Mouse (Mus musculus) kidney, postnatal 0 days (tissue): ENCODE data around the gene Top2a. TPM values are rescaled to one million over a fixed set of nuclear protein-coding genes. Genes with fewer than 3 reads are reported as not detected.

Source experiments
- ATAC-seq: fragments of 200-750 bp; cut with Nextera tagmentation; replicated peaks from 2 replicates; pipeline ENCODE4 v1.8.0; 2017; ENCODE audit warnings: low read depth, moderate number of reproducible peaks, moderate TSS enrichment, moderate library complexity; ENCODE audit not compliant: low FRiP score
- DNase-seq: peaks from one replicate; pipeline ENCODE4 v3.0.0-alpha.2; 2016; ENCODE audit warnings: low spot score
- H3K27ac ChIP-seq: fragments of 300-500 bp; sonication (generic); 2 replicates; pipeline ENCODE4 v1.5.1; 2014; ENCODE audit warnings: mild to moderate bottlenecking
- H3K27me3 ChIP-seq: fragments of 300-500 bp; sonication (generic); 2 replicates; pipeline ENCODE4 v1.6.1; 2014; ENCODE audit warnings: low read length, mixed read lengths; ENCODE audit not compliant: insufficient read depth
- H3K36me3 ChIP-seq: fragments of 300-500 bp; sonication (generic); 2 replicates; pipeline ENCODE4 v1.6.1; 2014; ENCODE audit warnings: low read length, mixed read lengths; ENCODE audit not compliant: insufficient read depth
- H3K4me1 ChIP-seq: fragments of 300-500 bp; sonication (generic); replicated peaks from 2 replicates; pipeline ENCODE4 v1.6.1; 2014; ENCODE audit warnings: antibody characterized with exemption, low read length, mixed read lengths; ENCODE audit not compliant: insufficient read depth
- H3K4me2 ChIP-seq: fragments of 300-500 bp; sonication (generic); 2 replicates; pipeline ENCODE4 v1.6.1; 2014; ENCODE audit warnings: mild to moderate bottlenecking, low read length, moderate library complexity, mixed read lengths
- H3K4me3 ChIP-seq: fragments of 300-500 bp; sonication (generic); replicated peaks from 2 replicates; pipeline ENCODE4 v1.5.1; 2014; ENCODE audit warnings: low read depth, low read length
- H3K9ac ChIP-seq: fragments of 300-500 bp; sonication (generic); 2 replicates; pipeline ENCODE4 v1.6.1; 2014; ENCODE audit warnings: low read depth, low read length
- H3K9me3 ChIP-seq: fragments of 300-500 bp; sonication (generic); replicated peaks from 2 replicates; pipeline ENCODE4 v1.6.1; 2016; ENCODE audit warnings: low read length, inconsistent platforms, mixed read lengths
- CTCF ChIP-seq: IDR thresholded peaks from 2 replicates; pipeline ENCODE4 v1.5.1; 2016; ENCODE audit warnings: antibody characterized with exemption, low read depth, mild to moderate bottlenecking, moderate library complexity
- WGBS: fragments of 180-500 bp; shearing (Covaris S2); extraction: QIAGEN DNeasy Blood & Tissue Kit; methylation state at CpG from one replicate; pipeline ENCODE4 v1.1.7; 2014; 5-methylcytosine and 5-hydroxymethylcytosine counted together
- polyA plus RNA-seq: library from polyadenylated mRNA; unstranded; fragments of >200 nt; fragmentation: Nextera tagmentation; extraction: Ambion mirVana; gene quantifications from 2 replicates; pipeline ENCODE4 v1.2.1, GENCODE M21; 2015

The Top2a gene
- polyA plus RNA-seq, 1 experiment from 2014 or later, result 70.5 TPM

GRCm38 (mm10) chr11:99065353-99065752, 41.4 kb upstream of the Top2a start:
- H3K4me3 ChIP-seq, result no peak overlapping the region
- DNase-seq (no peak), ATAC-seq (no peak)
- no peaks in the 10 kb centered on the region for H3K36me3 ChIP-seq
- H3K4me2 ChIP-seq, result no peak overlapping the region
- H3K27me3 ChIP-seq, result no peaks in the 10 kb centered on the region
- WGBS, result 86% methylated on average over 3 of the region's 3 CpGs
- no peak overlapping the region for H3K9ac ChIP-seq
- 0 out of 2 replicates have a peak, but pooled peaks cover 6% of the 10 kb centered on the region for H3K4me1 ChIP-seq
- no peak overlapping the region for H3K27ac ChIP-seq
- no peak; the same call in 1 of the 2 replicates for TF ChIP-seq CTCF
- H3K9me3 ChIP-seq, result no peaks in the 10 kb centered on the region

DNA sequence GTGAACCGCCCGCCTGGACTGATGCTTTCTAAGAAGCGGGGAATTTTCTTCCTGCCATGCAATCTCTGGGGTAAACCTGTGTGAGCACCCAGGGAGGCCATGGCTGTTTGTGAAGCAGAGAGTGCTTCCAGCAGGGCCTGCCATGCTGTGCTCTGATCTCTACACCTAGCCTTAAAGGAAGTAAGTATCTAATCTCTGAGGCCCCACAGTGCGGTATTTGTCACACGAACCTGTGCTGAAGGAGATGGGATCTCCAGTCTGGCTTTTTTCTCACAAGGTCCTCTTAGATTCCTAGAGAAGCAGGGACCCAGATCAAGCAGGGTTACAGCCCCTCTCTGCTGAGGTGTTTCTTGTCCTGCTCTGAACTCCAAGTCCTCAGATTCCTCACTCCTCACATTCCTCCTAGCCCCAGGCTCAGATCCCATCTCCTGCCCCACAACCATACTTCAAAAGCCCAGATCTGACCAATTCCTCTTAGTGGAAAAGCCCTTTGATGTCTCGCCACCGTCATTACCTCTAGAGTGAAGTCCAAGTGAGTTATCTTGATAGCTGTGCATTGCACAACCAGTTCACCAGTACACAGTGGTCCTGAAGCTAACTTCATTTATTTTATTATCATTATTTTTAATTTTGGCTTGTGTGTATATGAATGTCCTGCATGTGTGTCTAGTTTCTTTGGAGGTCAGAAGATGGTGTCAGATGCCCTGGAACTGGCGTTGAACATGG, 39.6 kb upstream of the Top2a start:
- DNase-seq, result no peak
- H3K4me2 ChIP-seq, result no peak overlapping the region

GRCm38 (mm10) chr11:99062661-99063060, 38.7 kb upstream of the Top2a start:
- 83% methylated on average over 7 of the region's 7 CpGs for WGBS
- 0 out of 2 replicates have a peak, but pooled peaks cover 6% of the 10 kb centered on the region for H3K4me1 ChIP-seq
- no peak for ATAC-seq
- H3K27me3 ChIP-seq, result no peaks in the 10 kb centered on the region
- TF ChIP-seq CTCF, result no peak
- H3K4me2 ChIP-seq, result no peak overlapping the region
- no peak for DNase-seq
- no peak overlapping the region for H3K27ac ChIP-seq
- H3K36me3 ChIP-seq, result no peaks in the 10 kb centered on the region
- no peak overlapping the region for H3K9ac ChIP-seq
- no peak overlapping the region for H3K4me3 ChIP-seq
- H3K9me3 ChIP-seq, result no peaks in the 10 kb centered on the region

More for the DNA sequence above, 39.6 kb upstream of the Top2a start:
- TF ChIP-seq CTCF, result no peak
- Histone ChIP-seq H3K4me1 (0 out of 2 replicates have a peak, but pooled peaks cover 6% of the 10 kb centered on the region), H3K9me3 (no peaks in the 10 kb centered on the region), H3K36me3 (no peaks in the 10 kb centered on the region), H3K4me3 (no peak overlapping the region), H3K27ac (no peak overlapping the region), H3K27me3 (no peaks in the 10 kb centered on the region), H3K9ac (no peak overlapping the region)
- 59% methylated on average over 8 of the region's 8 CpGs for WGBS
- no peak for ATAC-seq

DNA sequence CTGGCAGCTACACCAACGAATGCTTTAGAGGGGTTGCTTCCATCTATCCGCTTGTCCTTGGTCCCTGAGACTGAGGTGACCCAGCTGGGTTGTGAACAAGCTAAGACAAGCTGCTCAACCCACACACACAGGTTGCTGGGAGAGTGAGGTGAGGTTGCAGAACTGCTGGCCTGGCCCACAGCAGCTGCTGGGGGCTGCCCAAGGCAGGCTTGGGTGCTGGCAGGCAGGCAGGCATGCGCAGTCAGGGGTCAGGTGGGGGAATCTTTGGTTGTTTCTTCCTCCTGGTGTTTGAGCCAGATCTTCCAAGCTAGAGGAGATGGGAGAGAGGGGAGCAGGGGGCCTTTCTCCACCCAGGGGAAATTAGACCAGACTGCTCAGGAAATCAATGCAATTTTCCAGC, 36.4 kb upstream of the Top2a start:
- WGBS, result 63% methylated on average over 3 of the region's 3 CpGs
- Histone ChIP-seq H3K27ac (no peak overlapping the region), H3K4me3 (no peak overlapping the region), H3K9me3 (no peaks in the 10 kb centered on the region), H3K4me1 (0 out of 2 replicates have a peak, but pooled peaks cover 7% of the 10 kb centered on the region), H3K4me2 (no peak overlapping the region), H3K27me3 (no peaks in the 10 kb centered on the region), H3K36me3 (no peaks in the 10 kb centered on the region), H3K9ac (no peak overlapping the region)
- no peak for TF ChIP-seq CTCF
- ATAC-seq (no peak), DNase-seq (no peak)

DNA sequence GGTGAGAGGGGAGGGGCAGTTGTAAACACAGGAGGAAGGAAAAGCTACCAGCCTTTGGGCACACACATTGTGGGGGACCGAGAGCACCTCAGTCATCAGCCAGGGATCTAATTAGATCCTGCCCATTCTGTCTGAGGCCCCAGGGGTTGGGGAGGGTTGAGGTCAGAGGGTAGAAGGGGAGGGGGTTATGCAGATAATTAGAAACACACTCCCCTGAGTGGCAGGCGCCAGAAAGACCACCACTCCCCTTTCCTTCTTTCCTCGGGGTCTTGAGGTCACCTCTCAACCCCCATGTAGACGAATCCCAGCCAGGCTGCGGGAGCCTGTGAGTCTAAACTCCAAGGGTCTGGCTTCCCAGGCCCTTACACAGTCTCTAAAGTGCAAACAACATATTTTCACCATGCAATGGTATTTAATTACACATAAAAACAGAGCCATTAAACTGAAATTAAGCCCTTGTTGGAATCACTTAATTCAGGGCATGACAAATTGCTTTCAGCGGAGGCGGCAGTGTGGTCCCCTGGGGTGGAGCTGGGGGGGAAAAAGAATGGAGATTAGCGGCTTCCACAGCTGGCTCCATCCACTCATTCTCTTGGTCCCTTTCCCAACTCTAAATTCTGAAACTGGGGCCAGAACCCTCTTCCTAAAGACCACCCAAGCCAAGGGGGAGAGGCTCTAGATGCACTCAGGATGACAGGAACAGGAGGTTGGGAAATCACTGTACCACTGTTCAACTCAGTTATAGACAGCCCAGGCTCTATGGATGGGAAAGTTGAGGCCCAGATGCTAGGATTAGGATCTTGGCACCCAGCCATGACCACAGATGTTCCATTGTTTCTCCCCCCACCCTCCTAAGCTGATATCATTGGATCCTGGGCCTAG, 31.8 kb upstream of the Top2a start:
- 9% methylated on average over 8 of the region's 8 CpGs for WGBS
- H3K27me3 ChIP-seq, result no peaks in the 10 kb centered on the region
- DNase-seq (peak; percentile 84), ATAC-seq (peak; percentile 55; the same call in 1 of the 2 replicates)
- peaks cover 15% of the 10 kb centered on the region for H3K36me3 ChIP-seq
- H3K27ac ChIP-seq, result peak overlapping the region; percentile 58
- no peaks in the 10 kb centered on the region for H3K9me3 ChIP-seq
- 0 out of 2 replicates have a peak, but pooled peaks cover 9% of the 10 kb centered on the region for H3K4me1 ChIP-seq
- H3K9ac ChIP-seq, result no peak overlapping the region
- no peak overlapping the region for H3K4me2 ChIP-seq
- no peak for TF ChIP-seq CTCF
- no peak overlapping the region for H3K4me3 ChIP-seq

DNA sequence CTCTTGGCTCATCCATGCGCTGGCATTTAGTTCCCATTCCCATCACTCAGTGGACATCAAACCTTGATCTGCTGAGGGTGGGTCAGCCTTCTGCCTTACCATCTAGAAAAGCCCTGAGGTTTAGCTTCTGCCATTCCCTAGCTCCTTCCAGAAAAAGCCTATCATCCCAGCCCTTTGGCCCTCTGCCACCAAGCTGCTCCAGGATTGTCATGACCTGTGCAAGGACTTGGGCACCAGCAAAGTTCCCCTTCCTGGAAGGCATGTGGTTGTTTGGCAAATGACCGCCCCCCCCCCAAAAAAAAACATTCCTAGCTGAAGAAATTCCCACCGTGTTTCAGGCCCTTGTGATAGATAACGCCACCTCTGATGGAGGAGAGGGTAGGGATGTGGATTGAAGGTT, 31.2 kb upstream of the Top2a start:
- DNase-seq, result no peak
- no peak overlapping the region for H3K4me3 ChIP-seq
- H3K36me3 ChIP-seq, result peaks cover 20% of the 10 kb centered on the region
- ATAC-seq, result no peak
- no peaks in the 10 kb centered on the region for H3K27me3 ChIP-seq
- H3K4me1 ChIP-seq, result 0 out of 2 replicates have a peak, but pooled peaks cover 6% of the 10 kb centered on the region
- no peak overlapping the region for H3K4me2 ChIP-seq
- H3K9me3 ChIP-seq, result no peaks in the 10 kb centered on the region
- no peak overlapping the region for H3K9ac ChIP-seq
- no peak for TF ChIP-seq CTCF
- peak overlapping the region; percentile 58; the same call in 1 of the 2 replicates for H3K27ac ChIP-seq
- WGBS, result 41% methylated on average over 4 of the region's 4 CpGs
